Mouse (Mus musculus) CH12.LX (cell line): ENCODE data around the gene Olfr923. TPM values are rescaled to one million over a fixed set of nuclear protein-coding genes. Genes with fewer than 3 reads are reported as not detected.

Source experiments
- polyA plus RNA-seq: library from polyadenylated mRNA; unstranded; fragments of >175 nt; gene quantifications from 2 replicates; pipeline ENCODE4 v1.2.1, GENCODE M21; 2012; ENCODE audit warnings: low read depth; ENCODE audit not compliant: insufficient read length
- total RNA-seq, 2 experiments: library from RNA; depleted of rRNA; stranded (reverse); fragments of 300-350 nt in 1 of 2; fragments of >200 nt in 1 of 2; gene quantifications; 2 replicates each; pipeline ENCODE4 v1.2.3; 2012 to 2014

The Olfr923 gene
- total and polyA plus RNA-seq, 3 experiments, result not detected

Other genes starting within 250 kb of the Olfr923 start
- gene Olfr912, start 246.4 kb upstream of the Olfr923 start, total RNA-seq (2012; rRNA removed), result not detected in 2 replicates
- not detected in 2 replicates for gene Olfr912, start 246.4 kb upstream of the Olfr923 start, total RNA-seq (2014; rRNA removed)
- not detected in 2 replicates for gene Olfr912, start 246.4 kb upstream of the Olfr923 start, polyA plus RNA-seq
- not detected in 2 replicates for gene Olfr913, start 233.8 kb upstream of the Olfr923 start, total RNA-seq (2012; rRNA removed)
- not detected in 2 replicates for gene Olfr913, start 233.8 kb upstream of the Olfr923 start, total RNA-seq (2014; rRNA removed)
- gene Olfr913, start 233.8 kb upstream of the Olfr923 start, polyA plus RNA-seq, result not detected in 2 replicates
- not detected in 2 replicates for gene Olfr914, start 221.4 kb upstream of the Olfr923 start, total RNA-seq (2012; rRNA removed)
- not detected in 2 replicates for gene Olfr914, start 221.4 kb upstream of the Olfr923 start, total RNA-seq (2014; rRNA removed)
- not detected in 2 replicates for gene Olfr914, start 221.4 kb upstream of the Olfr923 start, polyA plus RNA-seq
- not detected in 2 replicates for gene Olfr916, start 166.7 kb upstream of the Olfr923 start, total RNA-seq (2012; rRNA removed)
- not detected in 2 replicates for gene Olfr916, start 166.7 kb upstream of the Olfr923 start, total RNA-seq (2014; rRNA removed)
- gene Olfr916, start 166.7 kb upstream of the Olfr923 start, polyA plus RNA-seq, result not detected in 2 replicates
- gene Olfr917, start 160.7 kb upstream of the Olfr923 start, total RNA-seq (2012; rRNA removed), result not detected in 2 replicates
- not detected in 2 replicates for gene Olfr917, start 160.7 kb upstream of the Olfr923 start, total RNA-seq (2014; rRNA removed)
- gene Olfr917, start 160.7 kb upstream of the Olfr923 start, polyA plus RNA-seq, result not detected in 2 replicates
- gene Olfr918, start 151.9 kb upstream of the Olfr923 start, total RNA-seq (2012; rRNA removed), result not detected in 2 replicates
- gene Olfr918, start 151.9 kb upstream of the Olfr923 start, total RNA-seq (2014; rRNA removed), result not detected in 2 replicates
- not detected in 2 replicates for gene Olfr918, start 151.9 kb upstream of the Olfr923 start, polyA plus RNA-seq
- not detected in 2 replicates for gene Olfr919, start 122.9 kb upstream of the Olfr923 start, total RNA-seq (2012; rRNA removed)
- not detected in 2 replicates for gene Olfr919, start 122.9 kb upstream of the Olfr923 start, total RNA-seq (2014; rRNA removed)
- gene Olfr919, start 122.9 kb upstream of the Olfr923 start, polyA plus RNA-seq, result not detected in 2 replicates
- gene Vwa5a, start 108.3 kb upstream of the Olfr923 start, total RNA-seq (2012; rRNA removed), result 6.3 and 6.7 TPM in 2 replicates
- gene Vwa5a, start 108.3 kb upstream of the Olfr923 start, total RNA-seq (2014; rRNA removed), result 18.4 and 20.0 TPM in 2 replicates
- gene Vwa5a, start 108.3 kb upstream of the Olfr923 start, polyA plus RNA-seq, result 14.2 and 15.3 TPM in 2 replicates
- gene Olfr920, start 74.2 kb upstream of the Olfr923 start, total RNA-seq (2012; rRNA removed), result not detected in 2 replicates
- 0.09 and 0.12 TPM in 2 replicates for gene Olfr920, start 74.2 kb upstream of the Olfr923 start, total RNA-seq (2014; rRNA removed)
- 0.14 and 0.22 TPM in 2 replicates for gene Olfr920, start 74.2 kb upstream of the Olfr923 start, polyA plus RNA-seq
- gene Olfr921, start 53.5 kb upstream of the Olfr923 start, total RNA-seq (2012; rRNA removed), result not detected in 2 replicates
- not detected in 2 replicates for gene Olfr921, start 53.5 kb upstream of the Olfr923 start, total RNA-seq (2014; rRNA removed)
- not detected in 2 replicates for gene Olfr921, start 53.5 kb upstream of the Olfr923 start, polyA plus RNA-seq
- not detected in 2 replicates for gene Olfr922, start 11.9 kb upstream of the Olfr923 start, total RNA-seq (2012; rRNA removed)
- not detected in 2 replicates for gene Olfr922, start 11.9 kb upstream of the Olfr923 start, total RNA-seq (2014; rRNA removed)
- 0.08 TPM in 1 of 2 replicates, not detected in the other for gene Olfr922, start 11.9 kb upstream of the Olfr923 start, polyA plus RNA-seq
- gene Olfr924, start 17.9 kb downstream of the Olfr923 start, total RNA-seq (2012; rRNA removed), result not detected in 2 replicates
- not detected in 2 replicates for gene Olfr924, start 17.9 kb downstream of the Olfr923 start, total RNA-seq (2014; rRNA removed)
- not detected in 2 replicates for gene Olfr924, start 17.9 kb downstream of the Olfr923 start, polyA plus RNA-seq
- gene Olfr26, start 28.5 kb downstream of the Olfr923 start, total RNA-seq (2012; rRNA removed), result not detected in 2 replicates
- gene Olfr26, start 28.5 kb downstream of the Olfr923 start, total RNA-seq (2014; rRNA removed), result not detected in 2 replicates
- gene Olfr26, start 28.5 kb downstream of the Olfr923 start, polyA plus RNA-seq, result not detected in 2 replicates
- not detected in 2 replicates for gene Olfr926, start 50.6 kb downstream of the Olfr923 start, total RNA-seq (2012; rRNA removed)
- gene Olfr926, start 50.6 kb downstream of the Olfr923 start, total RNA-seq (2014; rRNA removed), result not detected in 2 replicates
- gene Olfr926, start 50.6 kb downstream of the Olfr923 start, polyA plus RNA-seq, result not detected in 2 replicates
- not detected in 2 replicates for gene Olfr930, start 103.3 kb downstream of the Olfr923 start, total RNA-seq (2012; rRNA removed)
- not detected in 2 replicates for gene Olfr930, start 103.3 kb downstream of the Olfr923 start, total RNA-seq (2014; rRNA removed)
- not detected in 2 replicates for gene Olfr930, start 103.3 kb downstream of the Olfr923 start, polyA plus RNA-seq
- gene Olfr933, start 145.8 kb downstream of the Olfr923 start, total RNA-seq (2012; rRNA removed), result not detected in 2 replicates
- not detected in 2 replicates for gene Olfr933, start 145.8 kb downstream of the Olfr923 start, total RNA-seq (2014; rRNA removed)
- gene Olfr933, start 145.8 kb downstream of the Olfr923 start, polyA plus RNA-seq, result not detected in 2 replicates
- gene Olfr934, start 161.8 kb downstream of the Olfr923 start, total RNA-seq (2012; rRNA removed), result not detected in 2 replicates
- gene Olfr934, start 161.8 kb downstream of the Olfr923 start, total RNA-seq (2014; rRNA removed), result not detected in 2 replicates
- gene Olfr934, start 161.8 kb downstream of the Olfr923 start, polyA plus RNA-seq, result not detected in 2 replicates
- gene Olfr935, start 173.1 kb downstream of the Olfr923 start, total RNA-seq (2012; rRNA removed), result not detected in 2 replicates
- gene Olfr935, start 173.1 kb downstream of the Olfr923 start, total RNA-seq (2014; rRNA removed), result not detected in 2 replicates
- not detected in 2 replicates for gene Olfr935, start 173.1 kb downstream of the Olfr923 start, polyA plus RNA-seq
- not detected in 2 replicates for gene Olfr146, start 196.8 kb downstream of the Olfr923 start, total RNA-seq (2012; rRNA removed)
- gene Olfr146, start 196.8 kb downstream of the Olfr923 start, total RNA-seq (2014; rRNA removed), result not detected in 2 replicates
- gene Olfr146, start 196.8 kb downstream of the Olfr923 start, polyA plus RNA-seq, result not detected in 2 replicates
- not detected in 2 replicates for gene Olfr937, start 238.4 kb downstream of the Olfr923 start, total RNA-seq (2012; rRNA removed)
- not detected in 2 replicates for gene Olfr937, start 238.4 kb downstream of the Olfr923 start, total RNA-seq (2014; rRNA removed)
- not detected in 2 replicates for gene Olfr937, start 238.4 kb downstream of the Olfr923 start, polyA plus RNA-seq